Mouse (Mus musculus): ENCODE results near the gene Syna. TPM values are rescaled to one million over a fixed set of nuclear protein-coding genes. Genes with fewer than 3 reads are reported as not detected.

Syna gene
- 0.14 TPM in 1 of 2 replicates, not detected in the other for polyA plus RNA-seq (2014; fragmentation: Nextera tagmentation; extraction: Ambion mirVana)

DNA sequence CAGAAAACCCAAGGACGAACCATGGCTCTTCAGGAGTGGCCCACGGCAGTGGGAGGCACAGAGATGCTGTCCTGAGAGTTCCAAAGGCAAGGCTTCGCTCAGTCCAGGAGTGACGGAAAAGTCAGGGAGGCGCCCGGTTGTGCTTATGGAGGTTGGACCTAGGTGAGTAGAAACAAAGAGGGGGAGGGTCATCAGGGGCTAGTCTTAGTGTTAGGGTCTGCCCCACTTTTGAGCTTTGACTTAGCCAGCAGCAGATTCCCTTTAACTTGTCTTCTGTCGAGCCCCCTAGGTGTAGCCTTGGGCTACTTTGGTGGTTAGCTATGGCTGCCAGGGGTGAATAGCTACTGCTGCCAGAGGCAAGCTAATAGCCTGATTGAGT lies at the start of gene Syna:
TSS of gene Syna (minus strand) at position 101 of the 379 bp plus-strand sequence.
- 87% methylated on average over 7 of the region's 7 CpGs for WGBS
- DNase-seq (ENCODE audit: low spot score) (no peak), ATAC-seq (replicated peaks; ENCODE audit: insufficient number of reproducible peaks, low FRiP score, low TSS enrichment, low read depth) (no peak)
- Histone ChIP-seq H3K4me1 (ENCODE audit: control insufficient read depth, insufficient read depth, low read length) (no peaks in the 10 kb centered on the region), H3K36me3 (replicated peaks; ENCODE audit: control insufficient read depth, insufficient read depth, low read depth, low read length) (no peaks in the 10 kb centered on the region), H3K9me3 (replicated peaks; ENCODE audit: control insufficient read depth, low read length) (no peaks in the 10 kb centered on the region), H3K27me3 (ENCODE audit: control insufficient read depth, insufficient read depth, low read length) (no peaks in the 10 kb centered on the region), H3K9ac (replicated peaks; ENCODE audit: low read length) (no peak within 1 kb of the TSS), H3K4me3 (ENCODE audit: low read depth, low read length) (no peak within 1 kb of the TSS), H3K27ac (replicated peaks; ENCODE audit: low read depth, low read length) (no peak within 1 kb of the TSS), H3K4me2 (ENCODE audit: low read depth, low read length) (no peak within 1 kb of the TSS)

DNA sequence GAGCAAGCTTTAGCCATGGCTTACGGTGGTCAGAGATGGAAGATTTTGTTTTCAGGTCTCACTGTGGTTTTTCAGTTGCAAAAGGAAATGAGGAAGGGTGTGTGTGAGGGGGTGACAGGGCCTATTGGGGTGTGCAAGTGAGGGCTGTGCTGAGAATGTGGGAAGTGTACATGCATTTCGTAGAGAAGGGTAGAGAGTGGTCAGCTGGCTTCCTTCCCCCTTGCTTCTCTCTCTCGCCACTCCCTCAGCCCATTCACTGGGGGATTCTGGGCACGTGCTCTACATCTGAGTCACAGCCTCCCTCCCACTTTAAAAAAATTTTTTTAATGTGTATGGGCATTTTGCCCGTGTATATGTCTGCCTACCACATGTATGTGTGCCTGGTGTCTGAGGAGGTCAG lies 47.1 kb upstream of the Syna start:
- no peak overlapping the region for H3K4me2 ChIP-seq (ENCODE audit: low read depth, low read length)
- DNase-seq (ENCODE audit: low spot score) (no peak), ATAC-seq (replicated peaks; ENCODE audit: insufficient number of reproducible peaks, low FRiP score, low TSS enrichment, low read depth) (no peak)
- no peak overlapping the region for H3K9ac ChIP-seq (replicated peaks; ENCODE audit: low read length)
- 71% methylated on average over 5 of the region's 5 CpGs for WGBS
- H3K4me3 ChIP-seq (ENCODE audit: low read depth, low read length) = no peak overlapping the region
- no peak overlapping the region for H3K27ac ChIP-seq (replicated peaks; ENCODE audit: low read depth, low read length)
- H3K36me3 ChIP-seq (replicated peaks; ENCODE audit: control insufficient read depth, insufficient read depth, low read depth, low read length) = no peaks in the 10 kb centered on the region
- H3K9me3 ChIP-seq (replicated peaks; ENCODE audit: control insufficient read depth, low read length) = no peaks in the 10 kb centered on the region
- no peaks in the 10 kb centered on the region for H3K27me3 ChIP-seq (ENCODE audit: control insufficient read depth, insufficient read depth, low read length)
- H3K4me1 ChIP-seq (ENCODE audit: control insufficient read depth, insufficient read depth, low read length) = no peaks in the 10 kb centered on the region

DNA sequence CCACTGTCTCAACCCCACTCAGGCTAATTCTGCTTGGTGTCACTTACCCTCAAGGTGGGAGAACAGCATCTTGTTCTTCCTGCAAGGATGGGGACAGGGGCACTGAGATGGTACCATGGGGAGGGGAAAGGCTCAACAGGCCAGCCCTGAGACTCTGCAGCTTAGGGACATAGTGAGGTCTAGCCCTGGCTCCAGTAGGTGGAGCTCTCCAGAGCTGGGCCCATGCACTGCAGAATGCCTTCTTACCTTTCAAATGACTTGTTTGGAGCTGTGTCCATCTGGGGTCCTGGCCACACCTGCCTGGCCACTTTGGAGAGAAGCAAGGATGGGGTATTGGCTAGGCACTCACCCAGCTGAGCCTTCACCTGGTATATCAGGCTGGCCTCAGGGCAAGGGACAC lies 46.3 kb upstream of the Syna start:
- H3K27me3 ChIP-seq (ENCODE audit: control insufficient read depth, insufficient read depth, low read length) = no peaks in the 10 kb centered on the region
- H3K27ac ChIP-seq (replicated peaks; ENCODE audit: low read depth, low read length) = no peak overlapping the region
- ATAC-seq (replicated peaks; ENCODE audit: insufficient number of reproducible peaks, low FRiP score, low TSS enrichment, low read depth) = no peak
- H3K36me3 ChIP-seq (replicated peaks; ENCODE audit: control insufficient read depth, insufficient read depth, low read depth, low read length) = no peaks in the 10 kb centered on the region
- no peaks in the 10 kb centered on the region for H3K9me3 ChIP-seq (replicated peaks; ENCODE audit: control insufficient read depth, low read length)
- H3K9ac ChIP-seq (replicated peaks; ENCODE audit: low read length) = no peak overlapping the region
- no peaks in the 10 kb centered on the region for H3K4me1 ChIP-seq (ENCODE audit: control insufficient read depth, insufficient read depth, low read length)
- no peak overlapping the region for H3K4me2 ChIP-seq (ENCODE audit: low read depth, low read length)
- H3K4me3 ChIP-seq (ENCODE audit: low read depth, low read length) = no peak overlapping the region
- DNase-seq (ENCODE audit: low spot score) = no peak

GRCm38 (mm10) chr5:134604376-134604775 lies 44.4 kb upstream of the Syna start:
- WGBS = 85% methylated on average over 11 of the region's 11 CpGs
- Histone ChIP-seq H3K9me3 (replicated peaks; ENCODE audit: control insufficient read depth, low read length) (no peaks in the 10 kb centered on the region), H3K9ac (replicated peaks; ENCODE audit: low read length) (no peak overlapping the region), H3K27ac (replicated peaks; ENCODE audit: low read depth, low read length) (no peak overlapping the region), H3K27me3 (ENCODE audit: control insufficient read depth, insufficient read depth, low read length) (no peaks in the 10 kb centered on the region), H3K4me3 (ENCODE audit: low read depth, low read length) (no peak overlapping the region), H3K4me1 (ENCODE audit: control insufficient read depth, insufficient read depth, low read length) (no peaks in the 10 kb centered on the region), H3K36me3 (replicated peaks; ENCODE audit: control insufficient read depth, insufficient read depth, low read depth, low read length) (no peaks in the 10 kb centered on the region), H3K4me2 (ENCODE audit: low read depth, low read length) (no peak overlapping the region)
- ATAC-seq (replicated peaks; ENCODE audit: insufficient number of reproducible peaks, low FRiP score, low TSS enrichment, low read depth) (no peak), DNase-seq (ENCODE audit: low spot score) (no peak)

- H3K27ac ChIP-seq (replicated peaks; ENCODE audit: low read depth, low read length) = no peak overlapping the region
- H3K27me3 ChIP-seq (ENCODE audit: control insufficient read depth, insufficient read depth, low read length) = no peaks in the 10 kb centered on the region
- H3K4me3 ChIP-seq (ENCODE audit: low read depth, low read length) = no peak overlapping the region
- DNase-seq (ENCODE audit: low spot score) = no peak
- WGBS = 91% methylated on average over 10 of the region's 10 CpGs
- no peak overlapping the region for H3K9ac ChIP-seq (replicated peaks; ENCODE audit: low read length)
- peaks cover 3% of the 10 kb centered on the region for H3K36me3 ChIP-seq (replicated peaks; ENCODE audit: control insufficient read depth, insufficient read depth, low read depth, low read length)
- H3K4me1 ChIP-seq (ENCODE audit: control insufficient read depth, insufficient read depth, low read length) = no peaks in the 10 kb centered on the region
- no peak overlapping the region for H3K4me2 ChIP-seq (ENCODE audit: low read depth, low read length)
- H3K9me3 ChIP-seq (replicated peaks; ENCODE audit: control insufficient read depth, low read length) = no peaks in the 10 kb centered on the region
- no peak for ATAC-seq (replicated peaks; ENCODE audit: insufficient number of reproducible peaks, low FRiP score, low TSS enrichment, low read depth)
Observed at GRCm38 (mm10) chr5:134597711-134598110, 37.7 kb upstream of the Syna start.

GRCm38 (mm10) chr5:134593093-134593492 lies 33.1 kb upstream of the Syna start:
- H3K36me3 ChIP-seq (replicated peaks; ENCODE audit: control insufficient read depth, insufficient read depth, low read depth, low read length) = peaks cover 3% of the 10 kb centered on the region
- H3K27ac ChIP-seq (replicated peaks; ENCODE audit: low read depth, low read length) = no peak overlapping the region
- H3K9ac ChIP-seq (replicated peaks; ENCODE audit: low read length) = no peak overlapping the region
- H3K4me3 ChIP-seq (ENCODE audit: low read depth, low read length) = no peak overlapping the region
- no peaks in the 10 kb centered on the region for H3K4me1 ChIP-seq (ENCODE audit: control insufficient read depth, insufficient read depth, low read length)
- H3K9me3 ChIP-seq (replicated peaks; ENCODE audit: control insufficient read depth, low read length) = no peaks in the 10 kb centered on the region
- no peak for DNase-seq (ENCODE audit: low spot score)
- no peaks in the 10 kb centered on the region for H3K27me3 ChIP-seq (ENCODE audit: control insufficient read depth, insufficient read depth, low read length)
- no peak overlapping the region for H3K4me2 ChIP-seq (ENCODE audit: low read depth, low read length)
- ATAC-seq (replicated peaks; ENCODE audit: insufficient number of reproducible peaks, low FRiP score, low TSS enrichment, low read depth) = no peak
- 87% methylated on average over 9 of the region's 9 CpGs for WGBS

GRCm38 (mm10) chr5:134592026-134592581 lies 32.1 kb upstream of the Syna start:
- Histone ChIP-seq H3K9me3 (replicated peaks; ENCODE audit: control insufficient read depth, low read length) (no peaks in the 10 kb centered on the region), H3K4me1 (ENCODE audit: control insufficient read depth, insufficient read depth, low read length) (no peaks in the 10 kb centered on the region), H3K27me3 (ENCODE audit: control insufficient read depth, insufficient read depth, low read length) (no peaks in the 10 kb centered on the region), H3K9ac (replicated peaks; ENCODE audit: low read length) (no peak overlapping the region), H3K4me3 (ENCODE audit: low read depth, low read length) (no peak overlapping the region), H3K36me3 (replicated peaks; ENCODE audit: control insufficient read depth, insufficient read depth, low read depth, low read length) (peaks cover 3% of the 10 kb centered on the region), H3K4me2 (ENCODE audit: low read depth, low read length) (no peak overlapping the region), H3K27ac (replicated peaks; ENCODE audit: low read depth, low read length) (no peak overlapping the region)
- WGBS = 90% methylated on average over 11 of the region's 11 CpGs
- DNase-seq (ENCODE audit: low spot score) (no peak), ATAC-seq (replicated peaks; ENCODE audit: insufficient number of reproducible peaks, low FRiP score, low TSS enrichment, low read depth) (no peak)

- DNase-seq (ENCODE audit: low spot score) (no peak), ATAC-seq (replicated peaks; ENCODE audit: insufficient number of reproducible peaks, low FRiP score, low TSS enrichment, low read depth) (no peak)
- no peak overlapping the region for H3K9ac ChIP-seq (replicated peaks; ENCODE audit: low read length)
- H3K27ac ChIP-seq (replicated peaks; ENCODE audit: low read depth, low read length) = no peak overlapping the region
- no peaks in the 10 kb centered on the region for H3K4me1 ChIP-seq (ENCODE audit: control insufficient read depth, insufficient read depth, low read length)
- peaks cover 3% of the 10 kb centered on the region for H3K36me3 ChIP-seq (replicated peaks; ENCODE audit: control insufficient read depth, insufficient read depth, low read depth, low read length)
- H3K9me3 ChIP-seq (replicated peaks; ENCODE audit: control insufficient read depth, low read length) = no peaks in the 10 kb centered on the region
- H3K4me3 ChIP-seq (ENCODE audit: low read depth, low read length) = no peak overlapping the region
- WGBS = 86% methylated on average over 3 of the region's 3 CpGs
- H3K4me2 ChIP-seq (ENCODE audit: low read depth, low read length) = no peak overlapping the region
- H3K27me3 ChIP-seq (ENCODE audit: control insufficient read depth, insufficient read depth, low read length) = no peaks in the 10 kb centered on the region
Observed at GRCm38 (mm10) chr5:134589900-134590299, 29.9 kb upstream of the Syna start.

Measured in embryonic facial prominence, embryonic 11.5 days (tissue).